Mouse (Mus musculus): ENCODE results near the gene Fbxl14.

DNA sequence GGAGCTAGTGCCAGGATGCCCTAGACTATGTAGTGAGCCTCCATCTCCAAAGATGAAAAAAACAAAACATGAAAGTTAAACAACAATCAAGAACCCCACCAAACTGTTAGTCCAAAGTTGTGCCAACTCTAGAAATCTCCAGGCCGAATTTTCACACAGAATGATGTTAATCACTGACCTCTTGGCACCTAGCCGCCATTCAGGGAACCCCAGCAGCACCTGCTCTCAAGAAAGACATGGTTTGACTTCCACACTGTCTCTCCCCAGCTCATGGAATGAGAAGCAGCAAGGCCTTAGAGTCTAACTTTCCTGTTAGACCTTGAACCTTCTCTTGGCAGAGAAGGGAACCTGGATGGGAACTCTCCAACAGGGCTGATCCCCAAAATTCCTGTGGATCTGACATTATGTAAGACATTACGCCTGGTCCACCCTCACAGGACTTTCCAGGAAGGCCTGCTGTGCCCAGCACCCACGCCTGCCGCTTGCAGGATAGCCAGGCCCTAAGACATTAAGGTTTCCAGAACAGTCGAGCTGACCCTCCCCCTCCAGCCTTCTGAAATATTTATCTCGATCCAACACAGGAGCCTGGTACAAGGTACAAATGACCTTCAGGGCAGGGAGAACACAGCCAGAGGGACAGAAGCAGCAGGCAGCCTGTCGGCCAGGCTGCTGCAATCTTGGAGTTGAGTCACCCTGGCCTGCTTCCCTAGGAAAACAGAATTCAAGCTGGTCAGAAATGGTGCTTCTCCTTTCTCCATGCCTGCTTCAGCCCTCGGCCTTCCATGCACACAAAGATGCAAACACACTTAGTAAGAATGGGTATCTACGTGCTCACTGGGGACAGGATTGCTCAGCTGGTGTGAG is 12.3 kb upstream of the Fbxl14 start:
- TF ChIP-seq CTCF (IDR thresholded peaks at IDR 0.05; ENCODE audit: low read depth) (no peak), EP300 (optimal IDR thresholded peaks at IDR 0.05) (no peak)

Data from stomach, postnatal 0 days (tissue).